Mouse (Mus musculus): Measurements from ENCODE around the gene Adamtsl5. TPM values are rescaled to one million over a fixed set of nuclear protein-coding genes. Genes with fewer than 3 reads are reported as not detected.
A peak's percentile ranks its signal among the peaks of the same experiment; 100 is the strongest.
"Not testable (repeated sequence)": the region's sequence is repeated elsewhere in the genome, so short reads cannot be mapped to it uniquely, and the experiment has no call there.

Gene Adamtsl5
- total RNA-seq, 2 experiments from 2014 or later, result 36.9 to 42.9 TPM

GRCm38 (mm10) chr10:80374063-80374462 lies 25.9 kb upstream of the Adamtsl5 start:
- intact Hi-C loops (cut with DNase I), result loop anchor here (1.0 to 5.0 kb wide), 4 partner anchors 24 to 197 kb away; partner anchors contain the start of genes Apc2 and Efna2
- DNase-seq, result peak; percentile 82 to 90

GRCm38 (mm10) chr10:80372706-80373105 lies 24.5 kb upstream of the Adamtsl5 start:
- DNase-seq, result no peak
- intact Hi-C loops (cut with DNase I), result loop anchor here (5.0 kb wide), 1 partner anchor 195 kb away; the partner anchor contains the start of gene Efna2

GRCm38 (mm10) chr10:80371983-80372382 lies 23.8 kb upstream of the Adamtsl5 start:
- no peak for DNase-seq
- intact Hi-C loops (cut with DNase I), result loop anchor here (5.0 kb wide), 1 partner anchor 195 kb away; the partner anchor contains the start of gene Efna2

- intact Hi-C loops (cut with DNase I), result loop anchor here (5.0 kb wide), 1 partner anchor 194 kb away; the partner anchor contains the start of gene Efna2
- peak in 1 of 2 experiments; percentile 49 for DNase-seq
Observed at GRCm38 (mm10) chr10:80371411-80371966, 23.3 kb upstream of the Adamtsl5 start.

- intact Hi-C loops (cut with DNase I), result loop anchor here (5.0 kb wide), 1 partner anchor 193 kb away; the partner anchor contains the start of gene Efna2
- no peak for DNase-seq
Observed at GRCm38 (mm10) chr10:80369995-80370747, 22.0 kb upstream of the Adamtsl5 start.

- intact Hi-C loops (cut with DNase I), result no loop called here
- DNase-seq, result no peak
Observed at GRCm38 (mm10) chr10:80368392-80368791, 20.2 kb upstream of the Adamtsl5 start.

GRCm38 (mm10) chr10:80367954-80368353 lies 19.7 kb upstream of the Adamtsl5 start:
- intact Hi-C loops (cut with DNase I), result no loop called here
- no peak for DNase-seq

- DNase-seq, result no peak
- intact Hi-C loops (cut with DNase I), result no loop called here
Observed at GRCm38 (mm10) chr10:80365736-80366135, 17.5 kb upstream of the Adamtsl5 start.

- DNase-seq, result no peak
- intact Hi-C loops (cut with DNase I), result no loop called here
Observed at GRCm38 (mm10) chr10:80363734-80364133, 15.5 kb upstream of the Adamtsl5 start.

- peak in 1 of 2 experiments; percentile 22 for DNase-seq
- intact Hi-C loops (cut with DNase I), result no loop called here
Observed at GRCm38 (mm10) chr10:80357994-80358639, 9.9 kb upstream of the Adamtsl5 start.

- intact Hi-C loops (cut with DNase I), result no loop called here
- no peak for DNase-seq
Observed at GRCm38 (mm10) chr10:80357336-80357735, 9.1 kb upstream of the Adamtsl5 start.

GRCm38 (mm10) chr10:80356737-80357136 lies 8.5 kb upstream of the Adamtsl5 start:
- intact Hi-C loops (cut with DNase I), result no loop called here

GRCm38 (mm10) chr10:80356001-80356682 lies 7.9 kb upstream of the Adamtsl5 start, which contains the start of gene Plk5:
Gene Plk5 (plus strand): TSS chr10:80356459.
- intact Hi-C loops (cut with DNase I), result no loop called here
- DNase-seq, result no peak

More at GRCm38 (mm10) chr10:80356737-80357136, 8.5 kb upstream of the Adamtsl5 start:
- DNase-seq, result no peak

GRCm38 (mm10) chr10:80355431-80355830 lies 7.2 kb upstream of the Adamtsl5 start:
- intact Hi-C loops (cut with DNase I), result no loop called here
- no peak for DNase-seq

GRCm38 (mm10) chr10:80352727-80353126 lies 4.5 kb upstream of the Adamtsl5 start:
- intact Hi-C loops (cut with DNase I), result no loop called here
- DNase-seq, result no peak

GRCm38 (mm10) chr10:80351896-80352295 lies 3.7 kb upstream of the Adamtsl5 start:
- intact Hi-C loops (cut with DNase I), result no loop called here

GRCm38 (mm10) chr10:80350292-80350691 lies 2.1 kb upstream of the Adamtsl5 start:
- DNase-seq, result peak; percentile 90 to 94
- intact Hi-C loops (cut with DNase I), result loop anchor here (1.0 kb wide), 1 partner anchor 24 kb away; no protein-coding TSS in a partner anchor

More at GRCm38 (mm10) chr10:80351896-80352295, 3.7 kb upstream of the Adamtsl5 start:
- no peak for DNase-seq

- DNase-seq, result peak; percentile 48 to 69
- intact Hi-C loops (cut with DNase I), result loop anchor here (1.0 to 10.0 kb wide), 2 partner anchors 54 to 174 kb away; partner anchors contain the start of genes 1600002K03Rik, Apc2 and Efna2
Observed at GRCm38 (mm10) chr10:80348981-80349380, 769 bp upstream of the Adamtsl5 start.

- intact Hi-C loops (cut with DNase I), result loop anchor here (10.0 kb wide), 1 partner anchor 173 kb away; the partner anchor contains the start of genes 1600002K03Rik and Efna2
- DNase-seq, result peak; percentile 61 to 63
Observed at GRCm38 (mm10) chr10:80347514-80347967, 671 bp downstream of the Adamtsl5 start.

GRCm38 (mm10) chr10:80345929-80346328 lies 2.3 kb downstream of the Adamtsl5 start:
- intact Hi-C loops (cut with DNase I), result loop anchor here (10.0 kb wide), 1 partner anchor 171 kb away; the partner anchor contains the start of genes 1600002K03Rik and Efna2
- DNase-seq, result not testable (repeated sequence)
